Mouse (Mus musculus): ENCODE results near the gene Ckap4. TPM values are rescaled to one million over a fixed set of nuclear protein-coding genes. Genes with fewer than 3 reads are reported as not detected.
"Not testable (repeated sequence)": the region's sequence is repeated elsewhere in the genome, so short reads cannot be mapped to it uniquely, and the experiment has no call there.

Ckap4 gene
- polyA plus RNA-seq, 1 experiment from 2014 or later = 68.0 TPM

GRCm38 (mm10) chr10:84496805-84497204, 37.1 kb downstream of the Ckap4 start:
- H3K36me3 ChIP-seq (ENCODE audit: control insufficient read depth, insufficient read depth, low read length) = no peaks in the 10 kb centered on the region

GRCm38 (mm10) chr10:84494432-84494831, 39.4 kb downstream of the Ckap4 start:
- H3K9ac ChIP-seq (ENCODE audit: low read length) = no peak overlapping the region
- 91% methylated on average over 7 of the region's 7 CpGs for WGBS
- H3K4me2 ChIP-seq (ENCODE audit: low read depth, low read length, severe bottlenecking) = no peak overlapping the region
- H3K4me3 ChIP-seq (ENCODE audit: low read depth, low read length) = no peak overlapping the region
- H3K27ac ChIP-seq (ENCODE audit: low read depth, low read length) = no peak overlapping the region
- no peaks in the 10 kb centered on the region for H3K4me1 ChIP-seq (replicated peaks; ENCODE audit: control insufficient read depth, insufficient read depth, low read length)
- no peaks in the 10 kb centered on the region for H3K9me3 ChIP-seq (ENCODE audit: control insufficient read depth, low read length)
- ATAC-seq (replicated peaks; ENCODE audit: low FRiP score) (no peak), DNase-seq (ENCODE audit: low spot score) (no peak)
- H3K27me3 ChIP-seq (ENCODE audit: control insufficient read depth, insufficient read depth, low read length) = no peaks in the 10 kb centered on the region
- H3K36me3 ChIP-seq (ENCODE audit: control insufficient read depth, insufficient read depth, low read length) = no peaks in the 10 kb centered on the region

More at GRCm38 (mm10) chr10:84496805-84497204, 37.1 kb downstream of the Ckap4 start:
- WGBS = 68% methylated on average over 2 of the region's 2 CpGs
- H3K4me2 ChIP-seq (ENCODE audit: low read depth, low read length, severe bottlenecking) = no peak overlapping the region
- no peaks in the 10 kb centered on the region for H3K27me3 ChIP-seq (ENCODE audit: control insufficient read depth, insufficient read depth, low read length)
- H3K27ac ChIP-seq (ENCODE audit: low read depth, low read length) = no peak overlapping the region
- no peak overlapping the region for H3K9ac ChIP-seq (ENCODE audit: low read length)
- ATAC-seq (replicated peaks; ENCODE audit: low FRiP score) = no peak
- no peak for DNase-seq (ENCODE audit: low spot score)
- no peaks in the 10 kb centered on the region for H3K4me1 ChIP-seq (replicated peaks; ENCODE audit: control insufficient read depth, insufficient read depth, low read length)
- no peak overlapping the region for H3K4me3 ChIP-seq (ENCODE audit: low read depth, low read length)
- H3K9me3 ChIP-seq (ENCODE audit: control insufficient read depth, low read length) = no peaks in the 10 kb centered on the region

DNA sequence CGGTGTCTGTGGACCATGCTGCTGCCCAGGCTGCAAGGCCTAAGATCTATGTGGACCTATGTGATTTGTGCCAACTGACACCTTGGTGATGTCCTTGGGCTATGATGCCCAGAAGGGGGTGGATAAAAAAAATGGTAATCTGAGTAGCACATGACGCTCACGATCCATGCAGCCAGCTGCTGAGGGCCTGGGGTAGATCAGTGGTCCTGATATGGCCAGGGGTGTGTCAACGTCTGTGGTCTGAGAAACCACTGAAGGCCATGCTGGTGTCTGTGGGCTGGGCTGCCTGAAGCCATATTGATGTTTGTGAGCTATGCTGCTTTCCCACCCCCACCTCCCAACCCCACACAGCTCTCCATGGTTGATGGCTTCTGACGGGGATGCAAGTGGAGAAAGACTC, 43.7 kb downstream of the Ckap4 start:
- Histone ChIP-seq H3K36me3 (ENCODE audit: control insufficient read depth, insufficient read depth, low read length) (no peaks in the 10 kb centered on the region), H3K4me2 (ENCODE audit: low read depth, low read length, severe bottlenecking) (no peak overlapping the region), H3K4me3 (ENCODE audit: low read depth, low read length) (no peak overlapping the region), H3K9ac (ENCODE audit: low read length) (no peak overlapping the region), H3K9me3 (ENCODE audit: control insufficient read depth, low read length) (no peaks in the 10 kb centered on the region), H3K4me1 (replicated peaks; ENCODE audit: control insufficient read depth, insufficient read depth, low read length) (no peaks in the 10 kb centered on the region), H3K27ac (ENCODE audit: low read depth, low read length) (no peak overlapping the region), H3K27me3 (ENCODE audit: control insufficient read depth, insufficient read depth, low read length) (no peaks in the 10 kb centered on the region)
- 88% methylated on average over 5 of the region's 5 CpGs for WGBS
- ATAC-seq (replicated peaks; ENCODE audit: low FRiP score) (no peak), DNase-seq (ENCODE audit: low spot score) (no peak)

DNA sequence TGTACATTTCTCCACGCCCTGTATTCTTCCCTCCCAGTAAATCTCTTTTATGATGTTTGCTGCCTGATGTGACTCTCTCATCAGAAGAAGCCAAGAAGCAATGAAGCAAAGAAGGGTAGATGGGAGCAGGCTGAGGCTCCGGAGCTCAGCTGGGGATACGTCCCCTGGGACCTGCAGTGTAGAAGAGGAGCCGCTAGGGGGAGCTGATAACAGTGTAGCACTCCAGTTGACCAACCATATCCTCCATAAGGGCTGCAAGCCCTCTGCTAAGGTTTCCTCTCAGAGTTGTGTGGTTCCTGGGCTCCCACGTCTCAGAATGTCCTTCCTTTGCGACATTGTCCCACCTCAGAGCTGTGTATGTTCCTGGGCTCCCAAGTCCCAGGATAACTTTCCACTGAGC, 45.5 kb downstream of the Ckap4 start:
- no peak overlapping the region for H3K27ac ChIP-seq (ENCODE audit: low read depth, low read length)
- no peak for ATAC-seq (replicated peaks; ENCODE audit: low FRiP score)
- no peaks in the 10 kb centered on the region for H3K27me3 ChIP-seq (ENCODE audit: control insufficient read depth, insufficient read depth, low read length)
- no peaks in the 10 kb centered on the region for H3K9me3 ChIP-seq (ENCODE audit: control insufficient read depth, low read length)
- peak; percentile 76 for DNase-seq (ENCODE audit: low spot score)
- 37% methylated on average over 6 of the region's 6 CpGs for WGBS
- no peaks in the 10 kb centered on the region for H3K4me1 ChIP-seq (replicated peaks; ENCODE audit: control insufficient read depth, insufficient read depth, low read length)
- no peak overlapping the region for H3K4me3 ChIP-seq (ENCODE audit: low read depth, low read length)
- no peak overlapping the region for H3K4me2 ChIP-seq (ENCODE audit: low read depth, low read length, severe bottlenecking)
- no peaks in the 10 kb centered on the region for H3K36me3 ChIP-seq (ENCODE audit: control insufficient read depth, insufficient read depth, low read length)
- no peak overlapping the region for H3K9ac ChIP-seq (ENCODE audit: low read length)

GRCm38 (mm10) chr10:84484661-84485060, 49.2 kb downstream of the Ckap4 start:
- Histone ChIP-seq H3K27me3 (ENCODE audit: control insufficient read depth, insufficient read depth, low read length) (no peaks in the 10 kb centered on the region), H3K9me3 (ENCODE audit: control insufficient read depth, low read length) (no peaks in the 10 kb centered on the region), H3K4me3 (ENCODE audit: low read depth, low read length) (no peak overlapping the region), H3K27ac (ENCODE audit: low read depth, low read length) (no peak overlapping the region), H3K36me3 (ENCODE audit: control insufficient read depth, insufficient read depth, low read length) (no peaks in the 10 kb centered on the region), H3K9ac (ENCODE audit: low read length) (no peak overlapping the region), H3K4me1 (replicated peaks; ENCODE audit: control insufficient read depth, insufficient read depth, low read length) (no peaks in the 10 kb centered on the region), H3K4me2 (ENCODE audit: low read depth, low read length, severe bottlenecking) (no peak overlapping the region)
- 70% methylated on average over 1 of the region's 1 CpGs for WGBS
- no peak for ATAC-seq (replicated peaks; ENCODE audit: low FRiP score)
- no peak for DNase-seq (ENCODE audit: low spot score)

DNA sequence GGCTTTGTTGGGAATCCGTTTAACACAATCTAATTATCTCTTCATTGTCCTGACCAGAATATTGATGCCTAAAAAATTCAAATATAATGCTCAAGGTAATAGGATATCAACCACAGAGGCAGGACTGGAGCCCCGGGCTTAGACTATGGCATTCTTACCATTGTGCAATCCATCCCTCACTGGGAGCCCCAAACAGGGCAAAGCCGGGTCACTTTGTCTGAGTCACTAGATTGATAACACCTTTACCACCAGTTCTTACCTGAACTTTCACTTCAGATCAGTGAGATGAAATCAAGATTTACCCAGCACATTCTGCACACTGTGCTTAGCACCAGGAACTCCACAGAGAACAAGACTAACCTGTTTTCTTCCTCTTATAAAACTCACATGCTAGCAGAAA, 50.3 kb downstream of the Ckap4 start:
- Histone ChIP-seq H3K9me3 (ENCODE audit: control insufficient read depth, low read length) (no peaks in the 10 kb centered on the region), H3K4me2 (ENCODE audit: low read depth, low read length, severe bottlenecking) (no peak overlapping the region), H3K4me1 (replicated peaks; ENCODE audit: control insufficient read depth, insufficient read depth, low read length) (no peaks in the 10 kb centered on the region), H3K4me3 (ENCODE audit: low read depth, low read length) (no peak overlapping the region), H3K27ac (ENCODE audit: low read depth, low read length) (no peak overlapping the region), H3K9ac (ENCODE audit: low read length) (no peak overlapping the region), H3K36me3 (ENCODE audit: control insufficient read depth, insufficient read depth, low read length) (no peaks in the 10 kb centered on the region), H3K27me3 (ENCODE audit: control insufficient read depth, insufficient read depth, low read length) (no peaks in the 10 kb centered on the region)
- DNase-seq (ENCODE audit: low spot score) (no peak), ATAC-seq (replicated peaks; ENCODE audit: low FRiP score) (no peak)
- 81% methylated on average over 3 of the region's 3 CpGs for WGBS

DNA sequence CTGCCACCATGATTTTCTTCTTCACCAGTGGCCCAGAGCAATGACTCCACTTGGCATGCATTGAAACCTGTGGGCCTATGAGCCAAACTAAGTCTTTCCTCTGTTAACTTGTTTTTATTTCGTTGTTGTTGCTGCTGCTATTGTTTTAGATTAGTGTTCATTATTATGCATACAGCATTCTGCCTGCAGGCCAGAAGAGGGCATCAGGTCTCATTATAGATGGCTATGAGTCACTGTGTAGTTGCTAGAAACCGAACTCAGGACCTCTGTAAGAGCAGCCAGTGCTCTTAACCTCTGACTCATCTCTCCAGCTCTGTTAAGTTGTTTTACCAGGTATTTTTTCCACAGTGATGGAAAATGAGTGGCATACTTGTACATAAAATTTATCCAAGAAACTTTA, 50.8 kb downstream of the Ckap4 start:
- no peaks in the 10 kb centered on the region for H3K9me3 ChIP-seq (ENCODE audit: control insufficient read depth, low read length)
- no peak overlapping the region for H3K27ac ChIP-seq (ENCODE audit: low read depth, low read length)
- H3K36me3 ChIP-seq (ENCODE audit: control insufficient read depth, insufficient read depth, low read length) = no peaks in the 10 kb centered on the region
- H3K4me1 ChIP-seq (replicated peaks; ENCODE audit: control insufficient read depth, insufficient read depth, low read length) = no peaks in the 10 kb centered on the region
- no peak for DNase-seq (ENCODE audit: low spot score)
- ATAC-seq (replicated peaks; ENCODE audit: low FRiP score) = no peak
- H3K4me3 ChIP-seq (ENCODE audit: low read depth, low read length) = no peak overlapping the region
- 76% methylated on average over 2 of the region's 2 CpGs for WGBS
- H3K27me3 ChIP-seq (ENCODE audit: control insufficient read depth, insufficient read depth, low read length) = no peaks in the 10 kb centered on the region
- H3K4me2 ChIP-seq (ENCODE audit: low read depth, low read length, severe bottlenecking) = no peak overlapping the region
- no peak overlapping the region for H3K9ac ChIP-seq (ENCODE audit: low read length)

GRCm38 (mm10) chr10:84482418-84482817, 51.4 kb downstream of the Ckap4 start:
- H3K27ac ChIP-seq (ENCODE audit: low read depth, low read length); H3K9me3 ChIP-seq (ENCODE audit: control insufficient read depth, low read length); DNase-seq (ENCODE audit: low spot score); H3K9ac ChIP-seq (ENCODE audit: low read length); H3K4me2 ChIP-seq (ENCODE audit: low read depth, low read length, severe bottlenecking); ATAC-seq (replicated peaks; ENCODE audit: low FRiP score); H3K27me3 ChIP-seq (ENCODE audit: control insufficient read depth, insufficient read depth, low read length); H3K4me3 ChIP-seq (ENCODE audit: low read depth, low read length); H3K4me1 ChIP-seq (replicated peaks; ENCODE audit: control insufficient read depth, insufficient read depth, low read length); H3K36me3 ChIP-seq (ENCODE audit: control insufficient read depth, insufficient read depth, low read length): not testable (repeated sequence)
- WGBS = 93% methylated on average over 15 of the region's 15 CpGs

DNA sequence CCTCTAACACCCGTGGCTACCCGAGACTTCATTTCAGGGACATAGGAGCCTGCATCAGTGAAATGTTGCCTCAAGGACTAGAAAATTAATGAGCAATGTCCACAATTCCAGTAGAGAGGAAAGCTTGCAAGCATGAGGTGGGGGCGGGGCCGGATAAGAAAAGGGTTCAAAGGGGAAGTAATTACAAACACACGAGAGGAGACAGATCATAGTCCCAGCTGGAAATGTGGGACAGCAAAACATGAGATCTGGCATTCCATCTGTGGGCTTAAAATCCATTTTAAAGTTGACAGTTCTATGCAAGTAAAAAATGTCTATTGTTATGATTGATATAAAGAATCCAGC, 52.6 kb downstream of the Ckap4 start:
- no peaks in the 10 kb centered on the region for H3K36me3 ChIP-seq (ENCODE audit: control insufficient read depth, insufficient read depth, low read length)
- H3K9me3 ChIP-seq (ENCODE audit: control insufficient read depth, low read length) = no peaks in the 10 kb centered on the region
- no peak for DNase-seq (ENCODE audit: low spot score)
- H3K27ac ChIP-seq (ENCODE audit: low read depth, low read length) = no peak overlapping the region
- no peak overlapping the region for H3K4me2 ChIP-seq (ENCODE audit: low read depth, low read length, severe bottlenecking)
- no peak overlapping the region for H3K9ac ChIP-seq (ENCODE audit: low read length)
- no peak for ATAC-seq (replicated peaks; ENCODE audit: low FRiP score)
- 66% methylated on average over 5 of the region's 5 CpGs for WGBS
- 0 out of 2 replicates have a peak, but pooled peaks cover 3% of the 10 kb centered on the region for H3K4me1 ChIP-seq (replicated peaks; ENCODE audit: control insufficient read depth, insufficient read depth, low read length)
- no peak overlapping the region for H3K4me3 ChIP-seq (ENCODE audit: low read depth, low read length)
- no peaks in the 10 kb centered on the region for H3K27me3 ChIP-seq (ENCODE audit: control insufficient read depth, insufficient read depth, low read length)
